Mouse (Mus musculus) G1E (cell line): ENCODE results near the gene Skiv2l.

Experiments
- CTCF ChIP-seq: IDR thresholded peaks from 2 replicates; pipeline ENCODE4 v1.5.1; 2012; ENCODE audit warnings: low read depth, low read length, inconsistent platforms, mixed read lengths
- GATA1 ChIP-seq: IDR thresholded peaks from 2 replicates; pipeline ENCODE4 v1.6.1; 2012; ENCODE audit warnings: borderline replicate concordance, low read length, inconsistent platforms, mixed read lengths

DNA sequence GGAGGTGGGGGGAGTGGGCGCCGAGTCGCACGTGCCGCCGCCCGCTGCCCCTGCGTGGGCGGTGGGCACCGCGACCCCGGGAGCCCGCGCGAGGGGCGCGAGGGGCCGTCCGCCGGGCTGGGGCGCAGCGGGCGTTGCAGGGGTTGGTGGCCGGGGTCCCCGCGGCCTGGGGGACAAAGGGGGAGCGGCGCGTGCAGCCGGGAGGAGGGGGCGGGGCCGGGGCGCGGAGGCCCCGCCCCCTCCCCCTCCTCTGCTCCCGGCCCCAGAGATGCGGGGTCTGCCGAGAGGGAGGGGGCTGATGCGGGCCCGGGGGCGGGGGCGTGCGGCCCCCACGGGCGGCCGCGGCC lies 48.7 kb upstream of the Skiv2l start:
- TF ChIP-seq CTCF (no peak), GATA1 (no peak)
